Mouse (Mus musculus): Measurements from ENCODE around the gene Zfp54. TPM values are rescaled to one million over a fixed set of nuclear protein-coding genes. Genes with fewer than 3 reads are reported as not detected.
"Not testable (repeated sequence)": the region's sequence is repeated elsewhere in the genome, so short reads cannot be mapped to it uniquely, and the experiment has no call there.

The Zfp54 gene
- polyA plus RNA-seq, 1 experiment, result 0.80 TPM

DNA sequence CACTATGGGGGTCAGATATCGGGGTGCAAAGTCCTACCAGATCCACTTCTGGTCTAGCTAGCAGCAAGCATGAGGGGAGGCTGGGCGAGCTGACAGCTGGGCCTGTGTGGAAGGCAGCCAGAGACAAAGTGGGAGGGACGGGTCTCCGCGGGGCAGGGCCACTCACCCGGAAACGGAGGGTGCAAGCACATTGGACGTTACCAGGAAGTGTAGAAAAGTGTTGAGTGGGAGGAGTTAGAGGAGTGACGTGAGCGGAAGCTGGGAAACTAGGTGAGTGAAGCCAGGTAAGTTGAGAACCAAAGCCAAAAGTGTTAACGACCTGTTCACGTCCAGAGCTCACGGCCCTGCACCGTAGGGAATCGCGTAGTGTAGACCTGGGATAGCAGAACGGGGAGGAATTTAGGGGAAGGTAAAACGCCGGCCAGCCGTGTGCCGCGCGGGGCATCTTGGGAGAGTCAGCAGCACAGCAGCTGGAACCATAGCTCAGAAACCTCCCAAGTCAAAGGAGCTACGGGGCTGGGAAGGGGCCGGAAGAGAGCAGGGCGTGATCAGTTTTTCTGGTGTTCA lies 27.2 kb downstream of the Zfp54 start, which contains the start of gene Zfp51:
TSS of gene Zfp51 (plus strand) at position 237 of the 567 bp plus-strand sequence.
- peak; percentile 98 for DNase-seq
- peak within 1 kb of the TSS; percentile 90 for H3K4me3 ChIP-seq (ENCODE audit: insufficient read depth, low read depth, low read length)
- no peaks in the 10 kb centered on the region; the same call in 1 of the 2 replicates for H3K27me3 ChIP-seq (replicated peaks; ENCODE audit: control insufficient read depth, insufficient read depth, low read length)
- H3K4me1 ChIP-seq (ENCODE audit: control insufficient read depth, insufficient read depth, low read length), result no peaks in the 10 kb centered on the region
- under 1% methylated on average over 26 of the region's 26 CpGs for WGBS
- H3K27ac ChIP-seq (ENCODE audit: insufficient read depth, low read depth, low read length), result peak within 1 kb of the TSS; percentile 94
- H3K36me3 ChIP-seq (ENCODE audit: control insufficient read depth, insufficient read depth, low read length), result no peaks in the 10 kb centered on the region
- TF ChIP-seq POLR2A (IDR thresholded peaks at IDR 0.05; ENCODE audit: low read depth, low read length) (peak; percentile 60), CTCF (conservative IDR thresholded peaks at IDR 0.05; ENCODE audit: insufficient read depth, insufficient read length, low read depth, low read length) (no peak)

DNA sequence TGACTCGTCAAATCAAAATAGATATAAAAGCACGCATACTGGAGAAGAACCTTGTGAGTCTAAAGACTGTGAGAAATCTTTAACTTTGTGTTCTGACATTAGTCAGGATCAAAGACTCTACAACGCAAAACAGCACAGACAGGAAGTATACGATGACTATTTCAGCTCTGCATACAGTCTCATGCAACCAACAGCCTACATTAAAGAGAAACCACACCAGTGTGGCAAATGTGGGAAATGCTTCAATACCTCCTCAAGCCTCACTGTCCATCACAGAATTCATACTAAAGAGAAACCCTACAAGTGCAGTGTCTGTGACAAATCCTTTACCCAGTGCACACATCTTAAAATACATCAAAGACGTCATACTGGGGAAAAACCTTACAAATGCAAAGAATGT lies 40.5 kb downstream of the Zfp54 start:
- Histone ChIP-seq H3K36me3 (ENCODE audit: control insufficient read depth, insufficient read depth, low read length) (peaks cover 5% of the 10 kb centered on the region), H3K4me1 (ENCODE audit: control insufficient read depth, insufficient read depth, low read length) (no peaks in the 10 kb centered on the region), H3K4me3 (ENCODE audit: insufficient read depth, low read depth, low read length) (no peak overlapping the region), H3K27ac (ENCODE audit: insufficient read depth, low read depth, low read length) (no peak overlapping the region), H3K27me3 (replicated peaks; ENCODE audit: control insufficient read depth, insufficient read depth, low read length) (no peaks in the 10 kb centered on the region)
- WGBS, result 90% methylated on average over 5 of the region's 5 CpGs
- no peak for DNase-seq
- TF ChIP-seq CTCF (conservative IDR thresholded peaks at IDR 0.05; ENCODE audit: insufficient read depth, insufficient read length, low read depth, low read length) (no peak), POLR2A (IDR thresholded peaks at IDR 0.05; ENCODE audit: low read depth, low read length) (no peak)

DNA sequence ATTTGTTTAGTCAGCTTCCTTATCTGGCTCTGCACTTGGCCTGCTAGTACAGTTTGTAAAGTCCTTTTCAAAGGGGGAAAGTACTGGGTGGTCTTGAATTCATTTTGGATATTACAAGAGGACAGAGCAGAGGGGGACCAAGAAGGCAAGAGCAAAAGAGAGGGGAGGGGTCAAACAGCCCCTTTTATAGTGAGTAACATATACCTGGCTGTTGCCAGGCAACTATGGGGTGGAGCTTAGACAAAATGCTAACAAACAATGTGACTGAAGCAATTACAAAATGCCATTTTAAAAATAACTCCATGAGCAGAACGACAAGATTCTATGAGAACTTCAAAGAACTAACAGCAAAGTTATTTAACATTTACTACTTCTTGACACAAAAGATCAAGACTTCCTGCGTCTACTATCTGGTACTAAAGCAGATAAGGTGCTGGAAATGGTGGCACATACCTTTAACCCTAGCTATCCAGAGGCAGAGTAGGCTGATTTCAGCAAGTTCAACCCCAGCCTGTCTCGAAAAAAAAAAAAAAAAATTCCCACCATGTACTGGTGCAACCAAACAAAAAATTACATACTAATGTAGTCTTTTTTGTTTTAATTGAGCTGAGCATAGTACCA lies 49.1 kb downstream of the Zfp54 start:
- Histone ChIP-seq H3K4me3 (ENCODE audit: insufficient read depth, low read depth, low read length) (no peak overlapping the region), H3K4me1 (ENCODE audit: control insufficient read depth, insufficient read depth, low read length) (peaks cover 4% of the 10 kb centered on the region; the same call in 1 of the 2 replicates), H3K27me3 (replicated peaks; ENCODE audit: control insufficient read depth, insufficient read depth, low read length) (no peaks in the 10 kb centered on the region), H3K36me3 (ENCODE audit: control insufficient read depth, insufficient read depth, low read length) (no peaks in the 10 kb centered on the region), H3K27ac (ENCODE audit: insufficient read depth, low read depth, low read length) (peak overlapping the region; percentile 56)
- TF ChIP-seq POLR2A (IDR thresholded peaks at IDR 0.05; ENCODE audit: low read depth, low read length), result no peak
- TF ChIP-seq CTCF (conservative IDR thresholded peaks at IDR 0.05; ENCODE audit: insufficient read depth, insufficient read length, low read depth, low read length), result no peak
- 62% methylated on average over 3 of the region's 3 CpGs for WGBS
- no peak for DNase-seq

DNA sequence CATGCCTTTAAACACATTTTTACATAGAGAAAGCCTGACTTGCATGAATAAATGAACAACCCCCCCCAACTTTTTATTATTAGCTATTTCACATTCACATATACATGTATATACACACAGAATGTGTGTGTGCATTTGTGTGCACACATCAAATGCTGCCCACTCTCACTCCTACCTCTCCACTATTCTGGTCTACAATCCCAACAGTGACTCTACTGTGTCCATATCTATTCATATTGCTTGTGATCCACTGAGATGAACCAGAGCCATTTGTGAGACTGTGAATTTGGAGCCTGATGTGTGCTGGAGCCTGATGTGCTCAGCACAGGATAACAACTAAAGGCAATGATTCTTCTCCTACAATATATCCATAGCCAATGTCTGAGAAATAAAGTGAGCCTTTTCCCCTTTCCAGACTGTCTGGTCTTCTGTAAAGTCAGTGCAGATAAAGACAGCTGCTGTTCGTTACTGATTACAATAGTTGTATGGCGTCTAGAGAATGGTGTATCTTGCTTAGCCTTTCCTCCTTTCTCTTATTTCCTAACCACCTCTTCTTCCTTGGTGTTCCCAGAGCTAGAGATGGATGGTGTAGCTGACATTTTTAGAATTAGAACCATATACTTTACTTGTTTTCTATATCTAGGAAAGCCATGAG lies 49.8 kb downstream of the Zfp54 start:
- no peak overlapping the region for H3K4me3 ChIP-seq (ENCODE audit: insufficient read depth, low read depth, low read length)
- no peaks in the 10 kb centered on the region for H3K36me3 ChIP-seq (ENCODE audit: control insufficient read depth, insufficient read depth, low read length)
- peak overlapping the region; percentile 94 for H3K27ac ChIP-seq (ENCODE audit: insufficient read depth, low read depth, low read length)
- peaks cover 4% of the 10 kb centered on the region; the same call in 1 of the 2 replicates for H3K4me1 ChIP-seq (ENCODE audit: control insufficient read depth, insufficient read depth, low read length)
- 61% methylated on average over 2 of the region's 2 CpGs for WGBS
- H3K27me3 ChIP-seq (replicated peaks; ENCODE audit: control insufficient read depth, insufficient read depth, low read length), result no peaks in the 10 kb centered on the region
- TF ChIP-seq CTCF (conservative IDR thresholded peaks at IDR 0.05; ENCODE audit: insufficient read depth, insufficient read length, low read depth, low read length) (no peak), POLR2A (IDR thresholded peaks at IDR 0.05; ENCODE audit: low read depth, low read length) (no peak)
- DNase-seq, result no peak

DNA sequence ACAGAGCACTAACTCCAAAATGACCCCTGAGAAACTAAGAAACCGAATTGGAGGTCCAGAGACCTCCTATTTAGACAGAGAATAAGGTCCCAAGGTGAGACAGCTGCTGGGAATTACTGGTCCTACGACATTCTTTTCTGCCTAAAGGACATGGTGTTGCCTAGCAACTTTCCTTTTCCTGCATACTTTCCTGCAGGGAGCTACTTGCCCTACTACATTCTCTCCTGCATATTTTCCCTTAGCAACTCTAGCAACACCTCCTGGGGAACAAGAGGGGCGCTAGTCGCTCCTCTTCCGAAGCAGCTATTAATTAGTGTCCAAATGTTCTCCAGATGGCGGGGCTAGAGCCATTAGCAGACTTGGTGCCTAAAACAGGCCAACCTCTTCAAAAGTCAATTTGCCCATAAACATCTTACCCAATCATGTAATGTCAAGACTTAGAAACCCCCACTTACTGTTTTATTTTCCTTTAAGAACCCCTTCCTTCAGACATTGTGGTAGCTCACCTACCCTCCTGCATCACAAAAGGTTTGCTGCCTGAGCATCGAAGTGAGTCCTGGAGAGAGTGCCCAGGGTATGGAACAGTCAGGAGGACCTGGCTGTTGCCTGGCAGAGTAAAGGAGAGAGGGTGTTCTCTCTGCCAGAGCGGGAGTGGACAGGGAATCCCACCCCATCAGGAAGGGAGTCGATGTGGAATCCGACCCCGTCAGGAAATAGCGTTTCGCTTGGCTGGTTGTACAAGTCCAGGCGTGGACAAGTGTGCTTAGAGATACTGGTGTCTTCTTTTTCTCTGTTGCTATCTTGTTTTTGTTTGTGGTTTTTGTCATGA lies 50.5 kb downstream of the Zfp54 start:
- DNase-seq, result peak; percentile 82
- peaks cover 4% of the 10 kb centered on the region; the same call in 1 of the 2 replicates for H3K4me1 ChIP-seq (ENCODE audit: control insufficient read depth, insufficient read depth, low read length)
- H3K4me3 ChIP-seq (ENCODE audit: insufficient read depth, low read depth, low read length), result no peak overlapping the region
- TF ChIP-seq POLR2A (IDR thresholded peaks at IDR 0.05; ENCODE audit: low read depth, low read length) (no peak), CTCF (conservative IDR thresholded peaks at IDR 0.05; ENCODE audit: insufficient read depth, insufficient read length, low read depth, low read length) (no peak; the same call in 1 of the 2 replicates)
- H3K27ac ChIP-seq (ENCODE audit: insufficient read depth, low read depth, low read length), result peak overlapping the region; percentile 94
- no peaks in the 10 kb centered on the region for H3K27me3 ChIP-seq (replicated peaks; ENCODE audit: control insufficient read depth, insufficient read depth, low read length)
- no peaks in the 10 kb centered on the region for H3K36me3 ChIP-seq (ENCODE audit: control insufficient read depth, insufficient read depth, low read length)
- 5% methylated on average over 14 of the region's 14 CpGs for WGBS

DNA sequence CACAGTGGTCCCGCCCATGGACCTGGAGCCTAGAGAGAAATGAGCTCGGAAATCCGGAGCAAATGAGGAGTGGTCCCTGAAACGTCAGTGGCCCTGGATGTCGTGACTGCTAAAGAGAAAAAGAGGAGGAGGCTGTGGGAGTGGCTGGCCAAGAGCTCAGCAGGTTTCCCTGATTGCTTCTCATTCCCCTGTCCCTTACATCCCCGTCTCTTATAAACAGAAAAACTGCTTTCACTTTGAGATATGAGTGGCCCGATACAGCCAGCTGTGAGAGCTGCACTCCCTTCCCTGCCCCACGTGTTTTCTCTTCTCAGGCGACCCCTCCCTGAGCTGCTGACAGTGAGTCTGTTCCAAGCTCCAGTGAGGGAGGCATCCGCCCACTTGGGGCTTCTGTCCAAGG lies 51.7 kb downstream of the Zfp54 start:
- Histone ChIP-seq H3K4me3 (ENCODE audit: insufficient read depth, low read depth, low read length) (peak overlapping the region; percentile 13; the same call in 1 of the 2 replicates), H3K27ac (ENCODE audit: insufficient read depth, low read depth, low read length) (peak overlapping the region; percentile 43)
- H3K27me3 ChIP-seq (replicated peaks; ENCODE audit: control insufficient read depth, insufficient read depth, low read length); H3K36me3 ChIP-seq (ENCODE audit: control insufficient read depth, insufficient read depth, low read length); H3K4me1 ChIP-seq (ENCODE audit: control insufficient read depth, insufficient read depth, low read length): not testable (repeated sequence)
- peak; percentile 26 for DNase-seq
- 6% methylated on average over 9 of the region's 10 CpGs for WGBS

DNA sequence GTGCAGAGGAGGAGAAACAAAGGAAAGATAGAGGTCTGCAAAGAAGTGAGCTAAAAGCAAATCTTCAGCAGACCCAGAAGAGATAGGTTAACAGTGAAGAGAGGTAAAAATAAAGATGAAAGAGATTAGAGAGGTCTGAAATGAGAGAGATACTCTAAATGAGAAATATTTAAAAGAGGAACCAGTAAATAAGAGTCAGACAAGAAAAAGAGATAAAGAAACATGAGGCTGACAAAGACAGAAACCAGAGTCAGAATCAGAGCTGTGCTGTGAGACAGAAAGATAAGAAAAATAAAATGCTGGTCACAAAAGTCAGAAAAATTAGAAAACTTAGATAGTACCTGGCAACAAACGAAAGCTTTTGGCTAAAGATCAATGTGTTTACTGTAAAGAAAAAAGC lies 52.3 kb downstream of the Zfp54 start:
- H3K4me3 ChIP-seq (ENCODE audit: insufficient read depth, low read depth, low read length); H3K27ac ChIP-seq (ENCODE audit: insufficient read depth, low read depth, low read length); H3K27me3 ChIP-seq (replicated peaks; ENCODE audit: control insufficient read depth, insufficient read depth, low read length); H3K4me1 ChIP-seq (ENCODE audit: control insufficient read depth, insufficient read depth, low read length); H3K36me3 ChIP-seq (ENCODE audit: control insufficient read depth, insufficient read depth, low read length); DNase-seq: not testable (repeated sequence)
- WGBS, result 56% methylated on average over 1 of the region's 1 CpGs

DNA sequence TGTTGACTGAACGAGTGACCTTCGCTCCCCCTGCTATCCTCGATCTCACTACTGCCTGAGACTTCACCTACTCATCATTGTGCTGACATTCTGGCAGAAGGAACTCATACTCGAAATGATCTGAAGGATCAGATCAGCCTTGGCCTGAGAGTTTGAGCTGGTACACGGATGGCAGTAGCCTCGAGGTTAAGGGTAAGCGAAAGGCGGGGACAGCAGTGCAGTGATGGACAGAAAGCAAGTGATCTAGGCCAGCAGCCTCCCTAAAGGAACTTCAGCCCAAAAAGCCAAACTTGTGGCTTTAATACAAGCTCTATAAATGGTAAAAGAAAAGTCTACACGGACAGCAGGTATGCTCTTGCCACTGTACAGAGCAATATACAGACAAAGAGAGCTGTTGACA lies 53.3 kb downstream of the Zfp54 start:
- not testable (repeated sequence) for H3K36me3 ChIP-seq (ENCODE audit: control insufficient read depth, insufficient read depth, low read length); DNase-seq; H3K4me1 ChIP-seq (ENCODE audit: control insufficient read depth, insufficient read depth, low read length); H3K4me3 ChIP-seq (ENCODE audit: insufficient read depth, low read depth, low read length); H3K27me3 ChIP-seq (replicated peaks; ENCODE audit: control insufficient read depth, insufficient read depth, low read length); H3K27ac ChIP-seq (ENCODE audit: insufficient read depth, low read depth, low read length)
- WGBS, result 57% methylated on average over 5 of the region's 9 CpGs

DNA sequence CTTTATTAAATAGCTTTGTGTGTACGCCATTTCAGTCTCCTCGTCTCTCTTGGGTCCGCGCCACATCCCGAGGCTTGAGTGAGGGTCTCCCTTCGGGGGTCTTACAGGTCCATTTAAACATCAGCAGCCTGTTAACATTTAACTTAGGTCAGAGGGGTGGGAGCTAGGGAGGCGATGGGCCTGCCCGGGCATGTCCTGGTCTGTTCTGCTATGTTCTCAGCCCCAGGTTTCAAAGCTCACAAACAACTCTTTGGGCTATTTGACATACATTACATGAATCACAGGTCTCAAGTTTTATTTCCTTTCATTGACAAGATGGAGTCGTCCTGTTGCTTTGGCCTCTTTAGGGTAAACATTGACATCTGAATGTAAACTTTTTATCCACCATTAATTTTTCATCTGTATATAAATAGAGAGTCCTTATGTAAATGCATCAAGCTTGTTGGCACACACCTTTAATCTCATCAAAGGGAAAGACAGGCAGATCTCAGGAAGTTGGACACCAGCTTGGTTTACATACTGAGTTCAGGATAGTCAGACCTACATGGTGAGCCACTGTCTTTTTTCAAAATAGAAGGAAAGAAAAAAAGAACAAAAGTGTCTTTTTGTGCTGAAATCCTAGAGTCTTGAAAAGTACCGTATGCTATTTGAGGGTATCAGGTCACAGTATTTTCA lies 55.2 kb downstream of the Zfp54 start:
- not testable (repeated sequence) for H3K4me1 ChIP-seq (ENCODE audit: control insufficient read depth, insufficient read depth, low read length); DNase-seq; H3K36me3 ChIP-seq (ENCODE audit: control insufficient read depth, insufficient read depth, low read length); H3K27me3 ChIP-seq (replicated peaks; ENCODE audit: control insufficient read depth, insufficient read depth, low read length); H3K4me3 ChIP-seq (ENCODE audit: insufficient read depth, low read depth, low read length)
- 66% methylated on average over 10 of the region's 10 CpGs for WGBS
- peak overlapping the region; percentile 56 for H3K27ac ChIP-seq (ENCODE audit: insufficient read depth, low read depth, low read length)

Data from kidney, adult 2 months (tissue).